Mouse (Mus musculus): ENCODE data around the gene Gm20696. TPM values are rescaled to one million over a fixed set of nuclear protein-coding genes. Genes with fewer than 3 reads are reported as not detected.

The Gm20696 gene
- polyA plus RNA-seq, 1 experiment from 2014 or later: 3.0 TPM

DNA sequence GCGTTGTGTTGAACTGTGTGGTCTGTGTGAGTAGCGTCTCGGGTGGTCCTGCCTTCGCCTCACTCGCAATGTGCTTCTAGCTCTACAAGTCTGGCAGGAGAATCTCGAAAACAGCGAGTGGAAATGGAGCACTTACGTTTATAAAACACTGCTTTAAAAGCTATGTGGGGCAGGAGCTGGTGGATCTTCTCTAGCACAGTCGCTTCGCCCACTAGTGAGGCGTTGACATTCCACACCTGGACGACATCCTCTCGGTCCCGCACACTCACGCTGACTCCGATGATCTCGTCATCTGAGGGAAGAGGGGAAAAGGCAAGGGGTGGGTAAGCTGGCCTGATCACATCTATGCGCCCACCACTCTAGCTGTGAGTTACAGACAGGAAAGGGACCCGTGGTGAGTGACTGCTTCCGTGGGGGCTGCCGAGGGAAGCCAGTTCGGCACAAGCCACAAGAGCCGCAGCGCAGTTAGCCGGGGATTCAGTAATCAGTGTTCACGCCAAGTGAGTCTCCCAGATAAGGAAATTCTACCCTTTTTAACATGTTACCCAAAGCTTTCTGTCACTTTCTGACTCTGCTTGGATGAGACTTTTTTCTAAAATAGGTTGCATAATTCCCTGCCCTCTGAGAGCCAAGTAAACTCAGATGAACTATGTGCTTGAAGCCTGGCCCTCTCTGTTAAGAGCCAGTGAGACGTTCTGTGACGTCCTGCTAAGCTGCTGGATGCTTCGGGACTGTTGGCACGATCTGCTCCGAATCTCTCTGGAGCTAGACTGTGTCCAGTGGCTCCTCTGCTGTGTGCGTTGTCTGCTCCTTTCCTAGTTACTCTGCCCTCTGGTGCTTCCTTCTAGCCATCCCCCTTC is 34.2 kb downstream of the Gm20696 start:
- ATAC-seq (ENCODE audit: low read depth): no peak

DNA sequence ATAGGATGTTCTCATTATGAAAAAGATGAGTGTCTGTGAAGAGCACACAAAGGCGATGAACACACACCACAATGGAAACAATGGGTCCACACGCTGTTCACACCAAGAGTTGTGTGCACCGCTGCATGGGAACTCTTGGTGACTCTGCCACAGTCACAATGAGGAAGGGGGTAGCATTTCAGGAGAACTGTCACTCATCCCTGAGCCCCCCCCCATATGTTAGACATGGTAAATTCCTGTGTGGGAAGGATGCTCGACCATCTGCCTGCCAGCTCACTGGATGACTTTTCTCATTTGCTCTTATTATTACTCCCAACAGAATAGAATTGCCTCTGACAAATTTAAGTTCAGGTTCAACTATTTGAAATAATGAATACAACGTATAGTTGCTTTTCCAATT is 35.0 kb downstream of the Gm20696 start:
- no peaks in the 10 kb centered on the region for H3K36me3 ChIP-seq (ENCODE audit: control insufficient read depth, insufficient read depth, low read length)
- WGBS: 79% methylated on average over 5 of the region's 5 CpGs
- peaks cover 5% of the 10 kb centered on the region; the same call in 1 of the 2 replicates for H3K4me1 ChIP-seq (ENCODE audit: control insufficient read depth, insufficient read depth, low read length)
- H3K9me3 ChIP-seq (ENCODE audit: control insufficient read depth, low read length): no peaks in the 10 kb centered on the region
- ATAC-seq (ENCODE audit: low read depth): no peak
- H3K27ac ChIP-seq (ENCODE audit: low read depth, low read length): no peak overlapping the region
- H3K4me2 ChIP-seq (ENCODE audit: low read depth, low read length): no peak overlapping the region
- H3K27me3 ChIP-seq (ENCODE audit: control insufficient read depth, insufficient read depth, low read length): no peaks in the 10 kb centered on the region
- no peak overlapping the region for H3K4me3 ChIP-seq (ENCODE audit: low read depth, low read length)
- H3K9ac ChIP-seq (replicated peaks; ENCODE audit: low read depth, low read length): no peak overlapping the region

More for the DNA sequence above, 34.2 kb downstream of the Gm20696 start:
- H3K27ac ChIP-seq (ENCODE audit: low read depth, low read length): no peak overlapping the region
- H3K4me3 ChIP-seq (ENCODE audit: low read depth, low read length): no peak overlapping the region
- 92% methylated on average over 32 of the region's 32 CpGs for WGBS
- H3K9ac ChIP-seq (replicated peaks; ENCODE audit: low read depth, low read length): no peak overlapping the region
- H3K4me2 ChIP-seq (ENCODE audit: low read depth, low read length): no peak overlapping the region
- no peaks in the 10 kb centered on the region for H3K27me3 ChIP-seq (ENCODE audit: control insufficient read depth, insufficient read depth, low read length)
- peaks cover 8% of the 10 kb centered on the region; the same call in 1 of the 2 replicates for H3K4me1 ChIP-seq (ENCODE audit: control insufficient read depth, insufficient read depth, low read length)
- H3K9me3 ChIP-seq (ENCODE audit: control insufficient read depth, low read length): no peaks in the 10 kb centered on the region
- no peaks in the 10 kb centered on the region for H3K36me3 ChIP-seq (ENCODE audit: control insufficient read depth, insufficient read depth, low read length)

DNA sequence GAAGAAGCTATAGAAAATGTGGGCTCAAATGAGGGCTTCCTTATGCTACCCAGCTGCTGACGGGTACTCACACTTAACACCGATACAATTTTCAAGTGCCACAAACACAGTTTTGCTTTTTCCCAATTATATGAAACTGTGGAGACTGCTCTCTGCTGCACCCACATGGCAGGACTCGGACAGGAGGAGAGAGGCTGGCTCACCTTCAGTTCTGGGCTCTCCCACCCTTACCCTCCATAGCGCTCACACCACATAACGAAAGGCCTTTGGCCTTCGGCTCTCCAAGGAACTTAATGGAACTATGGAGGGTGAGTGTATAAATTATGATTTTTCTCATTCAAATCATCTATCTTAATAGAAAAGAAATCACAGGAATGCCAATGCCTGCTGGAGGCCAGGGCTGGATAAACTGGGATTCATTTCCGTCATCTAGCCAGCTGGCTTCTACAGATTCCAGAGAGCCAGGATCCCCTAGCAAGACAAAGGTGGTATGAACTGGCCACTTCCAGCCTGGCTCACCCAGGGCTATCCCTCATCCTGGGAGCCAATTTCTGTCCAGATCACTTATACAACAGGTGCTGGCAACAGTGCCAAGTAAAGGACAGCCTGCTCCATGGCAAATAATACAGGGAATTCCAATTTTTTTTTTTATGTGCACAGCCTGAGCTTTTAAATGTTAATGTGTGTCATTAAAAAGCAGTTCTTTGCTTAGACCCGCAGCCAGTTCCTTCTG is 36.7 kb downstream of the Gm20696 start:
- no peak overlapping the region for H3K27ac ChIP-seq (ENCODE audit: low read depth, low read length)
- no peaks in the 10 kb centered on the region for H3K36me3 ChIP-seq (ENCODE audit: control insufficient read depth, insufficient read depth, low read length)
- no peaks in the 10 kb centered on the region for H3K27me3 ChIP-seq (ENCODE audit: control insufficient read depth, insufficient read depth, low read length)
- 73% methylated on average over 8 of the region's 8 CpGs for WGBS
- no peaks in the 10 kb centered on the region for H3K9me3 ChIP-seq (ENCODE audit: control insufficient read depth, low read length)
- no peak for ATAC-seq (ENCODE audit: low read depth)
- H3K4me1 ChIP-seq (ENCODE audit: control insufficient read depth, insufficient read depth, low read length): no peaks in the 10 kb centered on the region
- no peak overlapping the region for H3K4me2 ChIP-seq (ENCODE audit: low read depth, low read length)
- no peak overlapping the region for H3K4me3 ChIP-seq (ENCODE audit: low read depth, low read length)
- no peak overlapping the region for H3K9ac ChIP-seq (replicated peaks; ENCODE audit: low read depth, low read length)

DNA sequence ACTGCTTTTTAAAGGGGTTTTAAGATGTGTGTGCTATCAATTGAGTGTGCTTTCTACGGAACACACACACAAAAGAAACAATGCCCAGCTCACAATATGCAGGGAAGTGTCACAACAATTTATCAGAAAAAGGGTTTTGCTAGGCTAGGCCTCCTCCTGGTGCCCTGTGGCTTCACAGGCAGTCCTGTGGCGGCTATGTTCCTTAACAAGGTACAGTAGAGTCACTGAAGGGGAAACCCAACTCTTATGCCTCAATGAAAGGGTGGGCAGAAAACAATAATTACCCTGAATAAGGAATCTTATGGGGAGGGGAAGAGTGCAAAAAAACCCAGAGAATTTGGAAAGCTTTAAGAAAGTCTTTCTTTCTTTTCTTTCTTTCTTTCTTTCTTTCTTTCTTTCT is 40.2 kb downstream of the Gm20696 start:
- Histone ChIP-seq H3K9me3 (ENCODE audit: control insufficient read depth, low read length) (no peaks in the 10 kb centered on the region), H3K27ac (ENCODE audit: low read depth, low read length) (no peak overlapping the region), H3K4me1 (ENCODE audit: control insufficient read depth, insufficient read depth, low read length) (no peaks in the 10 kb centered on the region), H3K4me2 (ENCODE audit: low read depth, low read length) (no peak overlapping the region), H3K27me3 (ENCODE audit: control insufficient read depth, insufficient read depth, low read length) (no peaks in the 10 kb centered on the region), H3K36me3 (ENCODE audit: control insufficient read depth, insufficient read depth, low read length) (no peaks in the 10 kb centered on the region), H3K9ac (replicated peaks; ENCODE audit: low read depth, low read length) (no peak overlapping the region), H3K4me3 (ENCODE audit: low read depth, low read length) (no peak overlapping the region)
- no peak for ATAC-seq (ENCODE audit: low read depth)
- 57% methylated on average over 2 of the region's 2 CpGs for WGBS

DNA sequence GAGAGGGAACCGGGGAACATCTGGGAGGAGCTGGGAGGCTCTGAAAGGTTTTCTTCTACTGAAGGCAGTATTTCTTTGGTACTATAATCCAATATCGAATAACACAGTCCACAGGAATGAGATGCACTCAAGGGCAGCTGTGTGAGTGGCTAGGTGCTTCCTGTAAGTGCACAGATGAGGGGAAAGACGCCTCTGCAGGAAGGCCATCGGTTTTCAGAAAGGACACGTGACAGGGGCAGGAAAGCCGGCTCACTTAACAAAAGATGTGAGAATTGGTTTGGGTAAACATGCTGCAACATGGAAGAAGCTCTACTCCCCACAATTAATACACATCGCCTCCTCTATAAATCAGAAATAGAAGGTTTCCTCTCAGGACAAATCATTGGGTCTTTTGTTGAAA is 40.8 kb downstream of the Gm20696 start:
- H3K27me3 ChIP-seq (ENCODE audit: control insufficient read depth, insufficient read depth, low read length): no peaks in the 10 kb centered on the region

DNA sequence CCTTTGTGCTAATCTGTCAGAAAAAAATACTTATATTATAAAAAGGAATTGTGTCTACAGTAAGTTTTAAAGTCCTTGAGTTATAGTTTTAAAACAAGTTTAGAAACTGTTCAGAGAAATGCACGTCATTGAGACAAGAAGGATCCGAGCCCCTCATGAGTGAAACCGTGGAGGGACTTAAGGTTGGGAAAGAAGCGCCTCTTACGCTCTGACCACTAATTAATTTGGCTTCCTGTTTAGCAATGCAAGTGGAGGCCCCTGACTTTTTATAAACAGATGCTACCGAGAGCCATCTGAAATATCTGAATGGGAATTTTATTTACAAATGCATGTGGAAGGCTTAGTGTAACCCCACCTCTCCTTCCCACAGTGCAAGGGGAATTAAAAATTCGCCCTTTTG is 41.3 kb downstream of the Gm20696 start:
- Histone ChIP-seq H3K9me3 (ENCODE audit: control insufficient read depth, low read length) (no peaks in the 10 kb centered on the region), H3K4me3 (ENCODE audit: low read depth, low read length) (no peak overlapping the region), H3K4me1 (ENCODE audit: control insufficient read depth, insufficient read depth, low read length) (no peaks in the 10 kb centered on the region), H3K27me3 (ENCODE audit: control insufficient read depth, insufficient read depth, low read length) (no peaks in the 10 kb centered on the region), H3K9ac (replicated peaks; ENCODE audit: low read depth, low read length) (no peak overlapping the region), H3K4me2 (ENCODE audit: low read depth, low read length) (no peak overlapping the region), H3K36me3 (ENCODE audit: control insufficient read depth, insufficient read depth, low read length) (no peaks in the 10 kb centered on the region), H3K27ac (ENCODE audit: low read depth, low read length) (no peak overlapping the region)
- WGBS: 55% methylated on average over 7 of the region's 7 CpGs
- ATAC-seq (ENCODE audit: low read depth): no peak

More for the DNA sequence above, 40.8 kb downstream of the Gm20696 start:
- H3K4me1 ChIP-seq (ENCODE audit: control insufficient read depth, insufficient read depth, low read length): no peaks in the 10 kb centered on the region
- WGBS: 37% methylated on average over 7 of the region's 7 CpGs
- H3K36me3 ChIP-seq (ENCODE audit: control insufficient read depth, insufficient read depth, low read length): no peaks in the 10 kb centered on the region
- H3K4me3 ChIP-seq (ENCODE audit: low read depth, low read length): no peak overlapping the region
- H3K9ac ChIP-seq (replicated peaks; ENCODE audit: low read depth, low read length): no peak overlapping the region
- H3K9me3 ChIP-seq (ENCODE audit: control insufficient read depth, low read length): no peaks in the 10 kb centered on the region
- no peak for ATAC-seq (ENCODE audit: low read depth)
- no peak overlapping the region for H3K4me2 ChIP-seq (ENCODE audit: low read depth, low read length)
- no peak overlapping the region for H3K27ac ChIP-seq (ENCODE audit: low read depth, low read length)

DNA sequence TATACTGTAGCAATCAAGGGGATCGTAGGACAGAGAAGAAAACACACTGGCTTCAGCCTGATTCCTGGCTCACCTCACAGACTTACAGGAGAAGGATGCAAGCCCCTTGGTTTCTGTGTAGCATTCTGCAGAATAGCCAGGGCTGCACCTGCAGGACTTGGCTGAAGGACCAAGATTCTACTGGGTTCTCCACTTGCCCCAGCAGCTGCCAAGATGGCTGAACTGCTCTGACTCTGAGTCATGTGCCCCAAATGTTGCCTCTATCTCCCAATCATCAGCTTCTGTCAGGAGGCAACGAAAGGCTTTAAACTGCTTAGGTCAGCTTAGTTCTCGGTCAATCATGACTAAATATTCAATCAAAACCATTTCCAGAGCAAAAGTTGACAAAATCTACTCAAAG is 42.1 kb downstream of the Gm20696 start:
- Histone ChIP-seq H3K4me2 (ENCODE audit: low read depth, low read length) (no peak overlapping the region), H3K4me1 (ENCODE audit: control insufficient read depth, insufficient read depth, low read length) (no peaks in the 10 kb centered on the region), H3K4me3 (ENCODE audit: low read depth, low read length) (no peak overlapping the region), H3K27ac (ENCODE audit: low read depth, low read length) (no peak overlapping the region), H3K9me3 (ENCODE audit: control insufficient read depth, low read length) (no peaks in the 10 kb centered on the region), H3K9ac (replicated peaks; ENCODE audit: low read depth, low read length) (no peak overlapping the region), H3K36me3 (ENCODE audit: control insufficient read depth, insufficient read depth, low read length) (no peaks in the 10 kb centered on the region), H3K27me3 (ENCODE audit: control insufficient read depth, insufficient read depth, low read length) (no peaks in the 10 kb centered on the region)
- no peak for ATAC-seq (ENCODE audit: low read depth)
- 92% methylated on average over 3 of the region's 3 CpGs for WGBS

DNA sequence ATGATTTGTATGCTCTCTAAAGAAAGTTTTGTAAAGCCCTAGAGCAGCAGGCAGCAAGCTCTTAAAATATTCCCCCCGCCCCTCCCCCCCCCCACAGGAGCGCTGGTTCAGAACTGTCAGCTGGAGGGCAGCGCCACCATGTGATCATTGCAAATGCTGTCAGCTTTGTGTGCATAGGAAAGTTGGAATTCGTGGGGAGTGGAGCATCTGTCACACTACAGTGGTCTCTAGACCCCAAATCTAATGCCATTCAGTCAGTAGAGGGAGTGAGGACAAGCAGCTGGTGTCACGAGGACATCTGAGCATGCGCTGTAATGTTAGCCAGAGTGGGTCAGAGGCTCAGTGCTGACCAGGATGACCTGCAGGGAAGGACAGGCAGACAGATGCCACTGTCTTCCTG is 43.0 kb downstream of the Gm20696 start:
- H3K9me3 ChIP-seq (ENCODE audit: control insufficient read depth, low read length): no peaks in the 10 kb centered on the region
- no peak overlapping the region for H3K4me2 ChIP-seq (ENCODE audit: low read depth, low read length)
- H3K4me1 ChIP-seq (ENCODE audit: control insufficient read depth, insufficient read depth, low read length): no peaks in the 10 kb centered on the region
- WGBS: 9% methylated on average over 6 of the region's 6 CpGs
- no peaks in the 10 kb centered on the region for H3K36me3 ChIP-seq (ENCODE audit: control insufficient read depth, insufficient read depth, low read length)
- no peaks in the 10 kb centered on the region for H3K27me3 ChIP-seq (ENCODE audit: control insufficient read depth, insufficient read depth, low read length)
- no peak overlapping the region for H3K27ac ChIP-seq (ENCODE audit: low read depth, low read length)
- H3K4me3 ChIP-seq (ENCODE audit: low read depth, low read length): no peak overlapping the region
- no peak overlapping the region for H3K9ac ChIP-seq (replicated peaks; ENCODE audit: low read depth, low read length)
- 0 out of 2 replicates have a peak, but pooled peaks have one; percentile 51 for ATAC-seq (ENCODE audit: low read depth)

DNA sequence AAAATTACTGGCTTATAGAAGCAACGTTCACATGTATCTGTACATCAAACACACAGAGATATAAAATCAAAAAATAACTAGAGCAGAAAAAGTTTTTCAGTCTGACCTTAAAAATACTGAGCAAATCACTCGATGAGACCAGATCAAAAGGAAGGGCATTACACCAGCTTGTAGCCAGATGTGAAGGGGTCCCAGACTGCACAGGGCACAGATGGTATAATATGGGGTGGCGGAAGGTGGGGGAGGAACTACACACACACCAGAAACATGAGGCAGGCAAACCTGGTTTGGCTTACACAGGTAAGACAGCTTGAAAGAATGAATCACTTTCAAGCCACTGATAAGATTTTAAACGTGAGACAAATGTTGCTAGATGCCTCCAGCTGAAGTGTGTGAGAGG is 45.4 kb downstream of the Gm20696 start:
- no peak overlapping the region for H3K27ac ChIP-seq (ENCODE audit: low read depth, low read length)
- no peaks in the 10 kb centered on the region for H3K9me3 ChIP-seq (ENCODE audit: control insufficient read depth, low read length)
- no peaks in the 10 kb centered on the region for H3K27me3 ChIP-seq (ENCODE audit: control insufficient read depth, insufficient read depth, low read length)
- no peak for ATAC-seq (ENCODE audit: low read depth)
- no peak overlapping the region for H3K9ac ChIP-seq (replicated peaks; ENCODE audit: low read depth, low read length)
- no peak overlapping the region for H3K4me2 ChIP-seq (ENCODE audit: low read depth, low read length)
- H3K4me3 ChIP-seq (ENCODE audit: low read depth, low read length): no peak overlapping the region
- H3K36me3 ChIP-seq (ENCODE audit: control insufficient read depth, insufficient read depth, low read length): no peaks in the 10 kb centered on the region
- H3K4me1 ChIP-seq (ENCODE audit: control insufficient read depth, insufficient read depth, low read length): no peaks in the 10 kb centered on the region
- WGBS: 67% methylated on average over 4 of the region's 4 CpGs
